Mouse (Mus musculus) embryonic facial prominence, embryonic 15.5 days (tissue): Measurements from ENCODE around the gene Hmx2. TPM values are rescaled to one million over a fixed set of nuclear protein-coding genes. Genes with fewer than 3 reads are reported as not detected.

Experiments
- ATAC-seq: fragments of 200-750 bp; cut with Nextera tagmentation; 2 replicates; pipeline ENCODE4 v1.8.0; 2017; ENCODE audit warnings: low read depth, moderate TSS enrichment; ENCODE audit not compliant: insufficient number of reproducible peaks, low FRiP score, low TSS enrichment
- H3K27ac ChIP-seq: fragments of 300-500 bp; sonication (generic); replicated peaks from 2 replicates; pipeline ENCODE4 v1.5.1; 2015; ENCODE audit warnings: mild to moderate bottlenecking, inconsistent platforms
- H3K27me3 ChIP-seq: fragments of 300-500 bp; sonication (generic); 2 replicates; pipeline ENCODE4 v1.6.1; 2015; ENCODE audit warnings: inconsistent platforms
- H3K36me3 ChIP-seq: fragments of 300-500 bp; sonication (generic); 2 replicates; pipeline ENCODE4 v1.6.1; 2015; ENCODE audit warnings: mild to moderate bottlenecking, inconsistent platforms
- H3K4me1 ChIP-seq: fragments of 300-500 bp; sonication (generic); 2 replicates; pipeline ENCODE4 v1.6.1; 2015; ENCODE audit warnings: inconsistent platforms
- H3K4me2 ChIP-seq: fragments of 300-500 bp; sonication (generic); replicated peaks from 2 replicates; pipeline ENCODE4 v1.6.1; 2015; ENCODE audit warnings: mild to moderate bottlenecking, inconsistent platforms
- H3K4me3 ChIP-seq: fragments of 300-500 bp; sonication (generic); replicated peaks from 2 replicates; pipeline ENCODE4 v1.5.1; 2015; ENCODE audit warnings: mild to moderate bottlenecking, inconsistent platforms
- H3K9ac ChIP-seq: fragments of 300-500 bp; sonication (generic); 2 replicates; pipeline ENCODE4 v1.6.1; 2015; ENCODE audit warnings: inconsistent platforms
- H3K9me3 ChIP-seq: fragments of 300-500 bp; sonication (generic); replicated peaks from 2 replicates; pipeline ENCODE4 v1.6.1; 2016; ENCODE audit warnings: inconsistent platforms
- WGBS: fragments of 180-500 bp; shearing (Covaris S2); methylation state at CpG from one replicate; pipeline ENCODE4 v1.1.7; 2015; 5-methylcytosine and 5-hydroxymethylcytosine counted together
- polyA plus RNA-seq: library from polyadenylated mRNA; unstranded; fragments of >200 nt; fragmentation: Nextera tagmentation; extraction: Ambion mirVana; gene quantifications from 2 replicates; pipeline ENCODE4 v1.2.1, GENCODE M21; 2015

Hmx2 gene
- polyA plus RNA-seq, 1 experiment from 2014 or later = 0.24 TPM

DNA sequence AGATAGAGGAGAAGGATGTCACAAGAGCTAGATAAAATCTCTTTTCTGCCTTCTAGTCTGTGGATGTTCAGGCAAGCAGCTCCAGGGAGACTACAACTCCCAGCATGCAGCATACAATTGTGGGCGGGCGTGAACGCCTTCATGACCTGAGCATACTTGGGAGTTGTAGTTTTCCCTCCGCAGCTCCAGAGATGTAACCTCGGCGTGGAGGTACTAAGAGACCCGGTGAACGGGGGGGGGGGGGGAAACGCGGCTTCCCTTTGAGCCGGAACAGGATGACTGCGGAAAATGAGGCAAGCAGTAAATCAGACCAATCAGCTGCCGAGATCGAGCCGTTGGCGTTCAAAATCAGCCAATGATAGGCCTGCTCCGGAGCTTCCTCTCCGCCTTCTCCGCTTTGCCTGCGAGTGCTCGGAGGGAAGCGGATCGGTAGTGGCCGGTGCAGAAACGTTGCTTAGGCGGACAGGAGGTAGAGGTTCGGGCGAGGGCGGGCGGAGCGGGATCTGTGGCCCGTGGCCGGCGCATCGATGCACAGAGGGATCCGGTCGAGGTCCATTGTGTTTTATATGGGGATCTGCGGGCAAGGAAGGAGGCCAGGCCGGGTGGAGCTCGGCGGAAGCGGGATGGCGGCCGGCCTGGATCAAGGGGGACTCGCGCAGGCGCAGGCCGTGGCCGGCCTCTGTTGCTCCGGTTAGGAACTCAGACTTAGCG lies 11.6 kb downstream of the Hmx2 start, which contains the start of gene Bub3:
Gene Bub3, plus strand, starts transcription at position 237 of the 711 bp plus-strand sequence.
- Histone ChIP-seq H3K27me3 (peaks cover 38% of the 10 kb centered on the region), H3K27ac (peak within 1 kb of the TSS; percentile 91), H3K36me3 (peaks cover 26% of the 10 kb centered on the region), H3K9me3 (no peaks in the 10 kb centered on the region), H3K4me1 (peaks cover 27% of the 10 kb centered on the region), H3K9ac (peak within 1 kb of the TSS; percentile 76), H3K4me3 (peak within 1 kb of the TSS; percentile 83), H3K4me2 (peak within 1 kb of the TSS; percentile 55)
- under 1% methylated on average over 47 of the region's 51 CpGs for WGBS
- peak; percentile 94 for ATAC-seq

DNA sequence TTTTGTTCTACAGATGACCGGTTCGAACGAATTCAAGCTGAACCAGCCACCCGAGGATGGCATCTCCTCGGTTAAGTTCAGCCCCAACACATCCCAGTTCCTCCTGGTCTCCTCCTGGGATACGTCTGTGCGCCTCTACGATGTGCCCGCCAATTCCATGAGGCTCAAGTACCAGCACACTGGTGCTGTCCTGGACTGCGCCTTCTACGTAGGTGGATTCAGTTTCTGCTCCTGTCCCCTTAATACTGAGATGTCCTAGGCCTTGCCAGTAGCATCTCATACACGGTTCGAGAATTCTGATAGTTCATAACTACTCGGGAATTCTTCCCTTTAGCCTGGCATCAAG lies 12.1 kb downstream of the Hmx2 start:
- Histone ChIP-seq H3K4me1 (peaks cover 21% of the 10 kb centered on the region), H3K9ac (peak overlapping the region; percentile 76), H3K27ac (peak overlapping the region; percentile 91), H3K4me2 (peak overlapping the region; percentile 55), H3K27me3 (peaks cover 33% of the 10 kb centered on the region), H3K9me3 (no peaks in the 10 kb centered on the region), H3K36me3 (peaks cover 28% of the 10 kb centered on the region), H3K4me3 (peak overlapping the region; percentile 83)
- ATAC-seq = peak; percentile 12; the same call in 1 of the 2 replicates
- under 1% methylated on average over 14 of the region's 14 CpGs for WGBS

DNA sequence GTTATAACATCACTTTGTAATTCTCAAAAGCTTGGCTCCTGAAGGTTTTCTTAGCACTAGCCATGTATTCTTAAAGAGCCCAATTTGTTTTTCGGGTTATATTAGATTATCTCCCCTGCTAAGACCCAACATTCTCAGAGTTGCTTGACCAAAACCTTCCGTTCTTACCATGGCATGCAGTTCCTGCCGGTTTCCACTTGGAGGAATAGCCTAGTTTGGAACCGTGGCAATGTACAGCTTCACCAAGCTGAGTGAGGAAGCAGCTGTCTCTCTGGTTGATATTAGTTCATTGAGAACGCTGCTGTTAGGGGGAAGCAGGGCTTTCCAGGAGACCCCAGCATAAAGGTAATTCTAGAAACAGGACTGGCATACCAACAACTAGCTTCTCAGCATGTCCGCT lies 26.7 kb downstream of the Hmx2 start:
- Histone ChIP-seq H3K4me3 (no peak overlapping the region), H3K27me3 (no peaks in the 10 kb centered on the region), H3K4me2 (no peak overlapping the region), H3K9ac (no peak overlapping the region), H3K27ac (no peak overlapping the region), H3K36me3 (peaks cover 30% of the 10 kb centered on the region), H3K4me1 (no peaks in the 10 kb centered on the region), H3K9me3 (no peaks in the 10 kb centered on the region)
- WGBS = 73% methylated on average over 6 of the region's 6 CpGs
- no peak for ATAC-seq

DNA sequence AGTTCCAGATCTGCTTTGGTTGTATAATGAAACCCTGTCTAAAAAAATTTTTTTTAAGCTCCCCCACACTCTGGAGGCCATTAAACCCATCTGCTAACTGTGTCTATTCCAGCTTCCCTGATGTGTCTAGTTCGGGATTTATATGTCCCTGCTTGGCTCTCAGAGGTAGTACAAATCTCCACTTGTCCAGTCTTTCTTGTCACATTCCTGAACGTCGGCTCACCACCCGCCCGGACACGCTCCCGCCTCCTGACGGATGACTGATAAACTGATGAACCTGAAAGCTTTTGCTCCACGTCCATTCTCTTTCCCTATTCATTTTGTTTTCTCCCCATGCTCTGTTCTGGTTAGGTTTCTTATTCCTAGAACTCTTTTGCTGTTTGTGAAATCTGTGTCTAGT lies 33.6 kb downstream of the Hmx2 start:
- 51% methylated on average over 9 of the region's 9 CpGs for WGBS
- Histone ChIP-seq H3K36me3 (no peaks in the 10 kb centered on the region), H3K9me3 (no peaks in the 10 kb centered on the region), H3K27me3 (no peaks in the 10 kb centered on the region), H3K27ac (no peak overlapping the region), H3K4me1 (no peaks in the 10 kb centered on the region), H3K4me2 (no peak overlapping the region), H3K4me3 (no peak overlapping the region), H3K9ac (no peak overlapping the region)
- no peak for ATAC-seq

DNA sequence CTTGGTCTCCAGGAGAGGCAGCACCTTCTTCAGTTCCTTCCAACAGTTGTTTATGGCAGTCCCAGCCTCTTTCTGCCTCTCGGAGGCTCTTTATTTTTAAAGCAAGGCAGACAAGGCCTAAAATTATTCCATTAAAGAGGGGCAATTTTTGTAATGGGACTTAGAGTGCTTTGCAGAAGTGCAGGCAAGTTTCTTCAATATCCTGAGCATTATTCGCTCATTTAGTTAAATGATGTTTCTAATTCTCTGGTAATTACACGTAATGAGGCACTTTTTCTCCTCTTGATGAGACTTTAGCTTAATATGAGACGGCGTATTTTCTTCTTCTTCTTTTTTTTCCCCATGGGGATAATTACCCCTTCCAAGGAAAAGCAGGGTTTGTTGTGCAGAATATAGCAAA lies 37.0 kb downstream of the Hmx2 start:
- H3K27me3 ChIP-seq = no peaks in the 10 kb centered on the region
- 51% methylated on average over 5 of the region's 5 CpGs for WGBS
- ATAC-seq = no peak
- no peaks in the 10 kb centered on the region for H3K36me3 ChIP-seq
- H3K4me2 ChIP-seq = no peak overlapping the region
- H3K9ac ChIP-seq = no peak overlapping the region
- no peaks in the 10 kb centered on the region for H3K4me1 ChIP-seq
- H3K4me3 ChIP-seq = no peak overlapping the region
- H3K27ac ChIP-seq = no peak overlapping the region
- H3K9me3 ChIP-seq = no peaks in the 10 kb centered on the region

DNA sequence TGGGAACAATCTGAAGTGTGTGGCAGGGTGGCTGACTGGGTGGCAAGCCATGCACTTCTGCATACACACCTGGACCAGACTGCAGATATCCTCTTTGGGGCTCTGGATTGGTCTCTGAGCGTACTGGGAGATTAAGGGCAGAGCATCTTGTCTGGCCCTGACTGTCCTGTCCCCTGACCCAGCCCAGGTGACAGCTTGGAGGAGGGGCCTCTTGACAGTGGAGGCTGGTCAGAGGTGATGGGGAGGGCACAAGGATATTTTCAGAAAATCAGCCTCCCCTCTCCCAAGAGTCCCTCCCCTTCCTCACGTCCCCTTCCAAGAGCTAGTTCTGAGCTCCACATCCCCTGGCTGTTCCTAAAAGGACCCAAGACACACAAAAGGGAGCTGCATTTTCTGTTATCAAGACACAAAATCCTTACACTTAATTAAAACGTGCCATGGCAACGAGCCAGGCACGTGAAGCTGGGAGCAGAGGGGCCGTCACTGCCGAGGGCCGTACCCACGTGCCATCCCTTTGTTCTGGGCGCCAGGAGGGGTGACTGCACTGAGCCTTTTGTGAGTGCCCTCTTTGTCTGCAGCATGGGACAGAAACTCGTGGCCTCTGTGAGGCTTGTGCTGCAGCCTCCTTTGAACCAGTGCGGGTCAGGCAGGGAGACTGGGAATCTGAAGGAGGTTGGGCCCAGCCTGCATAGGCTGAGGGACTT lies 49.4 kb downstream of the Hmx2 start:
- 0 out of 2 replicates have a peak, but pooled peaks cover 7% of the 10 kb centered on the region for H3K4me1 ChIP-seq
- peaks cover 3% of the 10 kb centered on the region; the same call in 1 of the 2 replicates for H3K27me3 ChIP-seq
- 17% methylated on average over 12 of the region's 12 CpGs for WGBS
- no peak overlapping the region for H3K4me2 ChIP-seq
- no peak overlapping the region for H3K4me3 ChIP-seq
- no peak for ATAC-seq
- H3K9me3 ChIP-seq = no peaks in the 10 kb centered on the region
- no peak overlapping the region for H3K27ac ChIP-seq
- H3K9ac ChIP-seq = no peak overlapping the region
- no peaks in the 10 kb centered on the region for H3K36me3 ChIP-seq

DNA sequence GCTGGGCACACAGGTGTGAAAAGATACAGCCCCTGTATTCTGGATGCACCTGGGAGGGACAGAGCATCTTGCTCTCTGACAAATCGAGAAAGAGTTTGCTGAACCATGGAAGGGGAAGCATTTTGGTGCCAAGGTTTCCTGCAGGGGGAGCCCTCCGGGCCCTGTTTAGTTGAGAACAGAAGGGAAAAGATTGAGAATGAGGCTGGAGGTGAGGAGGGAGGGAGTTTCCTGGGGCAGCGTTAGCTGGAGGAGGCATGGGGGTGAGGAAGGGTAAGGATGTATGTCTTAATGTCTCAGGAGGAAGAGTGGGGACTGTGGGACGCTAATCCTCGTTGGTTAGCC lies 49.9 kb downstream of the Hmx2 start:
- WGBS = 3% methylated on average over 5 of the region's 5 CpGs
- no peaks in the 10 kb centered on the region for H3K9me3 ChIP-seq
- 0 out of 2 replicates have a peak, but pooled peaks cover 7% of the 10 kb centered on the region for H3K4me1 ChIP-seq
- no peak for ATAC-seq
- H3K4me2 ChIP-seq = no peak overlapping the region
- H3K27ac ChIP-seq = no peak overlapping the region
- no peak overlapping the region for H3K4me3 ChIP-seq
- H3K36me3 ChIP-seq = no peaks in the 10 kb centered on the region
- H3K27me3 ChIP-seq = peaks cover 3% of the 10 kb centered on the region; the same call in 1 of the 2 replicates
- no peak overlapping the region for H3K9ac ChIP-seq

DNA sequence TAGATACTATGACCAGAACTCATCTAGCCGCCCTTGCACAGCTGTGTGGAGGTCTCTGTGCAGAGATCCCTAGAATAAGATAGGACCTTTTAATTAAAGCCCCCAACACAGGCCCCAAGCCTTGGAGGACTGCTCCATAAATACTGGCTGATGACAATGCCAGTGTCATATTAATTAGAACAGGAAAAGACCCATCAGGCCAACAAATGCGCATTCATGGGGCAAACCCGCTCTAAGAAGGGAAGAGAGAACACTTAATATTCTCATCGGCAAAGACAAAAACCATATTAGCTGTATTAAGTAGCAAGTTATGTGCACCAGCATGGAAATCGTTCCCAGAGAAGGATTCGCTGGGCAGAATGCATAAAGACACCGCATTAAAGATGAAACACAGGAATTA lies 53.5 kb downstream of the Hmx2 start:
- Histone ChIP-seq H3K9ac (no peak overlapping the region), H3K27ac (no peak overlapping the region), H3K4me1 (0 out of 2 replicates have a peak, but pooled peaks cover 7% of the 10 kb centered on the region), H3K36me3 (no peaks in the 10 kb centered on the region), H3K9me3 (no peaks in the 10 kb centered on the region), H3K27me3 (peaks cover 3% of the 10 kb centered on the region; the same call in 1 of the 2 replicates), H3K4me2 (no peak overlapping the region), H3K4me3 (no peak overlapping the region)
- WGBS = 65% methylated on average over 7 of the region's 7 CpGs
- no peak for ATAC-seq

DNA sequence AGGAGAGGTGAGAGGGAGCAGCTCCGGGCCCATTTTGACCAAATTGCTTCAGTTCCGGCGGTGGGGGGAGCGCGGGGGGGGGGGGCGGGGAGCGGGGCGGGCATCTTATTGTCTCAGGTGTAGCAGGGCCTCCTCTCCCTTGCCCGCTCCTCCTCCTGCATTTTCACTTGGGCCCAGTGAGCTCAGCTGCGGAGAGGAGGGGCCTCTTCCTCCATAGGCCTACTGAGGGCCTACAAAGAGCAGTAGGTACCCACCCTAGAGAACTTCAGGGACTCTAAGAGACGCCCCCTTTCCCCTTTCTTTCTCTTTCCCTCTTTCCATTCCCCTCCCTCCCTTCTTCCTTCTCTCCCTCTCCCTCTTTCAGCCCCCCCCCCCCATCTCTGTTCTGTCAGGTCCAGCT lies 54.6 kb downstream of the Hmx2 start:
- no peak overlapping the region for H3K4me3 ChIP-seq
- WGBS = 9% methylated on average over 9 of the region's 11 CpGs
- no peak overlapping the region for H3K9ac ChIP-seq
- H3K9me3 ChIP-seq = no peaks in the 10 kb centered on the region
- ATAC-seq = no peak
- peaks cover 3% of the 10 kb centered on the region; the same call in 1 of the 2 replicates for H3K27me3 ChIP-seq
- 0 out of 2 replicates have a peak, but pooled peaks cover 5% of the 10 kb centered on the region for H3K4me1 ChIP-seq
- H3K27ac ChIP-seq = no peak overlapping the region
- no peaks in the 10 kb centered on the region for H3K36me3 ChIP-seq
- 0 out of 2 replicates have a peak overlapping the region, but pooled peaks have one; percentile 17 for H3K4me2 ChIP-seq

DNA sequence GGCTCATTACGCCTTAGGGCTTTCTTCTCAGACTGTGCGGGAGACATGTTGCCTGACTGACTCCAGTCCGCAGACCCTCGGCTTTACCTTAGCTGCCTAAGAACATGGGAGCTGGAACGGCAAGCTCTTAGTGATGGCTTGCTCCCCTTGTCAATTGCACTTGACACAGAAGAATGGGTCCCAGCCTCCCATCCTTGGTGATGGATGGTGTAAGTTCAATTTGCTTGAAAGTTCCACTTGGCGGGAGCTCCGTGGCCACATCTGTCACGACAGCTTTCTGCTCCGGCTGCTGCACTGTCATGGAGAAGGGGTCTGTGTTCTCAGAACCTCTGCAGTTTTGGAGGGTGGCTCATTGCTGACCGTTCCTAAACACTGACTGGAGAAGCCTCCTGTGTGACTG lies 56.4 kb downstream of the Hmx2 start:
- Histone ChIP-seq H3K9ac (no peak overlapping the region), H3K4me2 (no peak overlapping the region), H3K36me3 (no peaks in the 10 kb centered on the region), H3K27ac (no peak overlapping the region), H3K27me3 (no peaks in the 10 kb centered on the region; the same call in 1 of the 2 replicates), H3K9me3 (no peaks in the 10 kb centered on the region), H3K4me1 (0 out of 2 replicates have a peak, but pooled peaks cover 3% of the 10 kb centered on the region), H3K4me3 (no peak overlapping the region)
- ATAC-seq = no peak
- WGBS = 92% methylated on average over 10 of the region's 10 CpGs

DNA sequence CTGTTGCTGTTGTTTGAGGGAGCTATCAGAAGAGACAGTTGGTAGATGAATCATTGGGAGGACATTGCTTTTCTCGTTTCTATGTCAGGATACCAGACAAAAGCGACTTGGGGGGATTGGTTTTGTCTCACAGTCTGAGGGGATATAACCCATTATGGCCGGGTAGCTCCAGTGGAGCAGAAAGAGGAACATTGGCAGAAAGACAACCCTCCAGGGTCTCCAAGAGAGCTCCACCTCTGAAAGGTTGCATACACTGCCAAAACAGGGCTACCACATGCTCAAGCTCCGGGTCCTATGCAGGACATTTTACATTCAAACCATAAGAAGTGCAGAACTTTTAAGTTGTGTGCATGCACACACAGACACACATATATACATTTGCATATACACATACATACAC lies 56.9 kb downstream of the Hmx2 start:
- H3K27me3 ChIP-seq = no peaks in the 10 kb centered on the region
- H3K36me3 ChIP-seq = no peaks in the 10 kb centered on the region
- no peaks in the 10 kb centered on the region for H3K9me3 ChIP-seq
- ATAC-seq = no peak
- WGBS = 69% methylated on average over 4 of the region's 4 CpGs
- H3K4me1 ChIP-seq = 0 out of 2 replicates have a peak, but pooled peaks cover 3% of the 10 kb centered on the region
- H3K4me2 ChIP-seq = no peak overlapping the region
- H3K27ac ChIP-seq = no peak overlapping the region
- H3K4me3 ChIP-seq = no peak overlapping the region
- no peak overlapping the region for H3K9ac ChIP-seq
